Mouse (Mus musculus): ENCODE measurements around the gene Ms4a6c. TPM values are rescaled to one million over a fixed set of nuclear protein-coding genes. Genes with fewer than 3 reads are reported as not detected.

The Ms4a6c gene
- total and polyA plus RNA-seq, 3 experiments = 5.0 to 20.0 (median 14.3) TPM

DNA sequence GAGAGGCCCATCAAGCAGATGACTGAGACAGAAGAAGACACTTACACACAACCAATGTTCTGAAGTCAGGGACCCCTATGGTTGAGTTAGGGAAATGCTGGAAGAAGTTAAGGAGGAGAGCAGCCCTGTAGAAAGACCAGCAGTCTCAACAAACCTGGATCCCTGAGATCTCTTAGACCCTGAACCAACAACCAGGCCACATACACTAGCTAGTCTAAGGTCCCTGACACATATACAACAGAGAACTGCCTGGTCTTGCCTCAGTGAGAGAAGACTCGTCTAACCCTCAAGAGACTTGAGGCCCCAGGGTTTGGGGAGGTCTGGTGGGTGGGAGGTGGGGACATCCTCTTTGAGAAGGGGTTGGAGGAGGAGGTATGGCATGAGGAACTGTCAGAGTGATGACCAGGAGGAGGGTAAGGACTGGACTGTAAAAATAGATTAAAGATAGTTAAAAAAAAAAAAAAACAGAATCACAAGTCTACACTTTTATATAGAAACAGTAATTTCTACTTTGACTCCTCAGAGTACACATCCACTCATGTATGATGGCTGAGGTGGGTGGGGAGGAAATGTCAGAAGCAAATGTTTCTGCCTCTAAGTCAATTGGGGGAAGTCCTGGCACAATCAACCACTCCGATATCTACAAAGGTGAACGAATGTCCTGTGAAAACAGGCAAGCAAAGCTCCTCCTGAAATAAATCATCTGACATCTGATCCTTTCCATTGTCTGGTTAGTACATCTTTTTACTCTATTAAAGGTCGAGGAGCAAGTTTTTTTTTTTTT is 22.4 kb downstream of the Ms4a6c start:
- in situ Hi-C loops (cut with MboI; ENCODE audit: low pct_ligation_motif_present, low pct_unique_long_range_greater_than_20kb, low sequenced_read_pairs) (no loop called here), dilution Hi-C loops (cut with MboI; ENCODE audit: extremely low pct_ligation_motif_present, extremely low pct_unique_long_range_greater_than_20kb, low sequenced_read_pairs) (no loop called here)
- Histone ChIP-seq H3K4me2 (ENCODE audit: insufficient read depth, low read depth, poor library complexity, severe bottlenecking) (no peak overlapping the region), H3K9me3 (replicated peaks; ENCODE audit: low read length) (no peaks in the 10 kb centered on the region), H3K36me3 (replicated peaks in 1 of 2; ENCODE audit: control insufficient read depth in 1 of 2, insufficient read depth in 1 of 2, low read length in 1 of 2) (no peaks in the 10 kb centered on the region), H3K27me3 (replicated peaks) (no peaks in the 10 kb centered on the region), H3K4me1 (ENCODE audit: control insufficient read depth in 1 of 2, insufficient read depth in 2 of 2) (peaks cover 20 to 49% of the 10 kb centered on the region in 2 experiments; a peak in 3 of 4 replicates), H3K4me3 (replicated peaks in 1 of 3; ENCODE audit: low read depth in 2 of 3, low read length in 2 of 3, poor library complexity in 1 of 3) (no peak overlapping the region), H3K27ac (ENCODE audit: insufficient read depth, low read depth) (no peak overlapping the region; the same call in 1 of the 2 replicates), H3K79me2 (replicated peaks; ENCODE audit: control insufficient read depth, extremely low read depth, insufficient read depth, poor library complexity, severe bottlenecking) (no peaks in the 10 kb centered on the region), H3K9ac (ENCODE audit: insufficient read depth, low read depth) (no peak overlapping the region)
- DNase-seq (ENCODE audit: extremely low read depth) = peak; percentile 51
- no peak for TF ChIP-seq PAX5 (IDR thresholded peaks at IDR 0.05; ENCODE audit: low read length)
- peak; percentile 15; the same call in 1 of the 2 replicates for TF ChIP-seq ZNF384 (IDR thresholded peaks at IDR 0.05; ENCODE audit: low read depth, low read length)
- 0 out of 2 replicates have a peak, but pooled peaks have one; percentile 8 for TF ChIP-seq IRF4 (IDR thresholded peaks at IDR 0.05; ENCODE audit: low read depth, low read length)

DNA sequence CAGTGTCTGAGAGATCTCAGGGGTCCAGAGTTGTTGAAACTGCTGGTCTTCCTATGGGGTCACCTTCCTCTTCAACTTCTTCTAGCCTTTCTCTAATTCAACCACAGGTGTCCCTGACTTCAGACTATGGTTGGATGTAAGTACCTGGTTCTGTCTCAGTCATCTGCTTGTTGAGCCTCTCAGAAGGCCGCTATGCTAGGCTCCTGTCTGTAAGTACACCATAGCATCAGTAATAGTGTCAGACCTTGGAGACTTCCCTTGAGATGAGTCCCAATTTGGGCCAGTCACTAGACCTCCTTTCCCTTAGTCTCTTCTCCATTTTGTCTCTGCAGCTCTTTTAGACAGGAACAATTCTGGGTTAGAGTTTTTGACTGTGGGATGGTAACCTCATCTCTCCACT is 23.5 kb downstream of the Ms4a6c start:
- no peak for TF ChIP-seq USF2 (conservative IDR thresholded peaks at IDR 0.05; ENCODE audit: low read depth, low read length)
- TF ChIP-seq RAD21 (IDR thresholded peaks at IDR 0.05; ENCODE audit: low read depth, low read length) = no peak
- TF ChIP-seq NRF1 (IDR thresholded peaks at IDR 0.05; ENCODE audit: low read depth, low read length) = no peak
- TF ChIP-seq CTCF (conservative IDR thresholded peaks at IDR 0.05 in 1 of 2, IDR thresholded peaks at IDR 0.05 in 1 of 2; ENCODE audit: low read depth in 2 of 2, low read length in 2 of 2) = no peak
- TF ChIP-seq SIN3A (IDR thresholded peaks at IDR 0.05; ENCODE audit: low read length) = no peak
- in situ Hi-C loops (cut with MboI; ENCODE audit: low pct_ligation_motif_present, low pct_unique_long_range_greater_than_20kb, low sequenced_read_pairs) = no loop called here
- H3K36me3 ChIP-seq (replicated peaks in 1 of 2; ENCODE audit: control insufficient read depth in 1 of 2, insufficient read depth in 1 of 2, low read length in 1 of 2) = no peaks in the 10 kb centered on the region
- no peaks in the 10 kb centered on the region for H3K9me3 ChIP-seq (replicated peaks; ENCODE audit: low read length)
- H3K27me3 ChIP-seq (replicated peaks) = no peaks in the 10 kb centered on the region
- no peaks in the 10 kb centered on the region for H3K79me2 ChIP-seq (replicated peaks; ENCODE audit: control insufficient read depth, extremely low read depth, insufficient read depth, poor library complexity, severe bottlenecking)
- no peak for DNase-seq (ENCODE audit: extremely low read depth)
- H3K4me3 ChIP-seq (replicated peaks in 1 of 3; ENCODE audit: low read depth in 2 of 3, low read length in 2 of 3, poor library complexity in 1 of 3) = no peak overlapping the region
- H3K9ac ChIP-seq (ENCODE audit: insufficient read depth, low read depth) = no peak overlapping the region
- H3K4me2 ChIP-seq (ENCODE audit: insufficient read depth, low read depth, poor library complexity, severe bottlenecking) = no peak overlapping the region
- H3K4me1 ChIP-seq (ENCODE audit: control insufficient read depth in 1 of 2, insufficient read depth in 2 of 2) = peaks cover 20 to 52% of the 10 kb centered on the region in 2 experiments; a peak in 3 of 4 replicates
- peak overlapping the region; percentile 26; the same call in 1 of the 2 replicates for H3K27ac ChIP-seq (ENCODE audit: insufficient read depth, low read depth)
- dilution Hi-C loops (cut with MboI; ENCODE audit: extremely low pct_ligation_motif_present, extremely low pct_unique_long_range_greater_than_20kb, low sequenced_read_pairs) = no loop called here

DNA sequence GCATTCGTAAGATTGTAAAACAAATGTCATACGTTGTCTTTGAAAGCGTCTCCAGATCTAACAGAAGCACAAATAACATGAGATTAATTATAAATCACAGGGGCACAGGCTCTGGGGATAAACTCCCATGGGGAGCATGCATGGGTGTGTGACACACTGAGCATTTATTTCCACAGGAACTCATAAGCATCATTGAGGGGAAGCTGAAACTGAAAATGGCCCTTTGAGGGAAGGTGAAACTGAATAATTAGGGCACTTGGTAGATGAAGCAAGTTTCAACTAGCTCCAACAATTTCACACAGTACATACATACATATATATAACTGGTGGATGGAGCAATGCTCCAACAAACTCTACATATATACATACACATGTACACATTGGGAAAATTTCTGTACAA is 25.4 kb downstream of the Ms4a6c start:
- in situ Hi-C loops (cut with MboI; ENCODE audit: low pct_ligation_motif_present, low pct_unique_long_range_greater_than_20kb, low sequenced_read_pairs) = no loop called here
- dilution Hi-C loops (cut with MboI; ENCODE audit: extremely low pct_ligation_motif_present, extremely low pct_unique_long_range_greater_than_20kb, low sequenced_read_pairs) = no loop called here
- no peak overlapping the region for H3K27ac ChIP-seq (ENCODE audit: insufficient read depth, low read depth)
- TF ChIP-seq JUND (conservative IDR thresholded peaks at IDR 0.05; ENCODE audit: low read depth, low read length) (peak; percentile 53), BHLHE40 (IDR thresholded peaks at IDR 0.05; ENCODE audit: low read depth, low read length) (peak; percentile 69), POLR2AphosphoS2 (IDR thresholded peaks at IDR 0.05; ENCODE audit: low read depth, low read length) (no peak), ELF1 (IDR thresholded peaks at IDR 0.05; ENCODE audit: low read depth, low read length) (peak; percentile 34; the same call in 1 of the 2 replicates), JUN (IDR thresholded peaks at IDR 0.05; ENCODE audit: insufficient read depth, low read depth, low read length) (0 out of 2 replicates have a peak, but pooled peaks have one; percentile 70), PAX5 (IDR thresholded peaks at IDR 0.05; ENCODE audit: low read length) (no peak), E2F4 (IDR thresholded peaks at IDR 0.05; ENCODE audit: insufficient replicate concordance, low read depth, low read length) (no peak), ZKSCAN1 (IDR thresholded peaks at IDR 0.05; ENCODE audit: borderline replicate concordance, low read depth, low read length) (no peak), MYC (IDR thresholded peaks at IDR 0.05; ENCODE audit: low read depth, low read length) (0 out of 2 replicates have a peak, but pooled peaks have one; percentile 53), CHD1 (IDR thresholded peaks at IDR 0.05; ENCODE audit: low read depth, low read length) (no peak), IRF4 (IDR thresholded peaks at IDR 0.05; ENCODE audit: low read depth, low read length) (peak; percentile 85), ZNF384 (IDR thresholded peaks at IDR 0.05; ENCODE audit: low read depth, low read length) (no peak), TCF12 (IDR thresholded peaks at IDR 0.05; ENCODE audit: low read depth, low read length) (peak; percentile 61), MAZ (IDR thresholded peaks at IDR 0.05; ENCODE audit: low read depth, low read length) (0 out of 2 replicates have a peak, but pooled peaks have one; percentile 37), ETS1 (conservative IDR thresholded peaks at IDR 0.05; ENCODE audit: low read depth, low read length) (peak; percentile 90), RAD21 (IDR thresholded peaks at IDR 0.05; ENCODE audit: low read depth, low read length) (no peak), EP300 (IDR thresholded peaks at IDR 0.05; ENCODE audit: low read length) (peak; percentile 94), CHD2 (IDR thresholded peaks at IDR 0.05; ENCODE audit: low read length) (peak; percentile 55), MEF2A (IDR thresholded peaks at IDR 0.05; ENCODE audit: borderline replicate concordance, low read depth, low read length) (peak; percentile 72; the same call in 1 of the 2 replicates), NRF1 (IDR thresholded peaks at IDR 0.05; ENCODE audit: low read depth, low read length) (no peak)

More for the DNA sequence above, 25.4 kb downstream of the Ms4a6c start:
- Histone ChIP-seq H3K4me3 (replicated peaks in 1 of 3; ENCODE audit: low read depth in 2 of 3, low read length in 2 of 3, poor library complexity in 1 of 3) (no peak overlapping the region), H3K9ac (ENCODE audit: insufficient read depth, low read depth) (no peak overlapping the region), H3K4me2 (ENCODE audit: insufficient read depth, low read depth, poor library complexity, severe bottlenecking) (peak overlapping the region; percentile 38; the same call in 1 of the 2 replicates), H3K4me1 (ENCODE audit: control insufficient read depth in 1 of 2, insufficient read depth in 2 of 2) (peaks cover 20 to 52% of the 10 kb centered on the region in 2 experiments; a peak in 3 of 4 replicates), H3K79me2 (replicated peaks; ENCODE audit: control insufficient read depth, extremely low read depth, insufficient read depth, poor library complexity, severe bottlenecking) (no peaks in the 10 kb centered on the region), H3K9me3 (replicated peaks; ENCODE audit: low read length) (no peaks in the 10 kb centered on the region), H3K27me3 (replicated peaks) (no peaks in the 10 kb centered on the region), H3K36me3 (replicated peaks in 1 of 2; ENCODE audit: control insufficient read depth in 1 of 2, insufficient read depth in 1 of 2, low read length in 1 of 2) (no peaks in the 10 kb centered on the region)
- DNase-seq (ENCODE audit: extremely low read depth) = peak; percentile 69

Measured in CH12.LX (cell line).